Mouse (Mus musculus) adrenal gland, adult (tissue): ENCODE measurements at regions not wholly inside any gene's neighbourhood (a gene's known extent, or its start where the extent isn't known, plus 50 kb on each side); places are given as distances from the start of the nearest gene placed in this dataset.
A peak's percentile ranks its signal among the peaks of the same experiment; 100 is the strongest.

Experiments used
- DNase-seq, 2 experiments: peaks; one replicate each; pipeline ENCODE4 v3.0.0; 2022 to 2023; ENCODE audit warnings: low spot score in 1 of 2; ENCODE audit not compliant: inconsistent age in 2 of 2

DNA sequence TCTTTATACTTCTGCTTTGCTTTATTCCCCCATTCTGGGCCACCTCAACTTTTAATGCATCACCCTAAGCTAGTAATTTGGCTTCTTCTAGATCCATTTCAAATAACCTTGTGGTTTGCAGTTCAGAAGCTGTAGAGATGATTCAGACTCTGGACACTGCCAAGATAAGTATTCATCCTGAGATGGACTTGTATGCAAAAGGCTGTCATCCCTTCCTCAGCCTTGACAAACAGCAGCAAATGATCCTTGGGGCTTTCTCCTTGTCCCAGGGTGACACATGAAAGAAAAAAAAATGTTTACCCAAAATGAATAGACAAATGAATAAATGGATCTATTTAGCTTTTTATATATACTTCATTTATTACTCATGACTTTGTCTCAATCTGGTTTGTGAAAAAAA, 120.0 kb upstream of the Erbb4 start:
- DNase-seq = peak in 1 of 2 experiments; percentile 68

DNA sequence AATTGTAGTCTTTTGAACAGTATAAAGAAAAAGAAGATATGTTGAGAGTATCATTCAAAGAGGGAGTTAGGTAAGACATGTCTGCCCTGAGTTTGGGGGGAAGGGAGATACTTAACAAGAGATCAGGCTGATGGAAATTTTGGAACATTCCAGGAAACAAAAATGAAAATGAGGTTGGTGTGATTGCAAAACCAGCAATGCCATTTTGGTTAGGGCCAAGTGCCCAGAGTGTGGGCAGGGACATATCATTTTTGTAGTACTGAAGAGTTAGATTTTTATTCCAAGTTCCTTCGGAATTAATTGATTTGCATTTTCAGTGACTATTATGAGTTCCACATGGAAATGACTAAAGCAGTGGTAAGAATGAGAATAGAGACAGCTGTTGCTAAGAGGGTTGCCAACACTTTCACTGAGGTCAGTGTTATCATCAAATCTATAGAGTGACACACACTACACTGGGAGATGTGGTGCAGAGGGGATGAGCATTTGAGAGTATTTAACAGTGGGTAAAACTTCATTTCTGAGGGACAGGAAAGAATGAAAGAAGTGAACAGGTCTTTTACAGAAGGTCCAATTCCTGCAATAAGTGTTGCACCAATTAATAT, 105.1 kb upstream of the Erbb4 start:
- no peak for DNase-seq

DNA sequence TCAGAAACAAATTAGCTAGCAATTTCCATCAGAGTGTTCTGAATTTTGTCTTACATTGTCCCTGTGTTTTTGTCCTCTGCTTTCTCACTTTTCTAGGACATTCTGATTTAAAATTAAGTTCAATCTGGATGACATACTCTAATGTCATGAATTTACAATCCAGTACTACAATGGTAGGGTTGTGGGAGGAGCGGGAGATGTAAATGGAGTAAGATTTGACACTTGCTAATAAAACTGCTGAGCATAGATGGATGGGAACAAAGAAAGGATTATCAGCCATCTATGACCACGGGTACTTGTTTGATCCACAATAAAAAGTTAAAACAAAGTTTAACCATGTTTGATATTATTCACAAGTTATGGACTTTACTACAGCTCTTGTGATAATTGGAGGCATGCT, 94.9 kb upstream of the Erbb4 start:
- DNase-seq = no peak

DNA sequence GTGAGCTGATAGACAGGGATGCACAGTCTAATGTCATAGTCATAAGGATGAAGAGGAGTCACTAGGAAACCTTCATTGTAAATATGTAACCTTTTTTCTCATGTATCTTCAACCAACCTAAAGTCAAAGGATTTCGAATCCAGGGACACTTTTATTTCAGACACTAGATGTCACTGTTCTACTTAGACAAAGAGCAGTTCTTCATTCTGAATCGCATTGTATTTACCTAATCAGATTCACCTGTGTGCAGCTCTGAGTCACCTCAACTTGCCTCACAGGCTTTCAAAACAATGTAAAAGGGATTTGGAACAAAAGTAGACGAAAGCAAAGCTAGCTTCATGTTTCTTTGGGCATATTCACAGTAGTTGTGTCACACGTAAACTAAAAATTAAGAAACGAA, 57.3 kb upstream of the Erbb4 start:
- peak in 1 of 2 experiments; percentile 45 for DNase-seq
